Mouse (Mus musculus): ENCODE results near the gene Ptprn2. TPM values are rescaled to one million over a fixed set of nuclear protein-coding genes. Genes with fewer than 3 reads are reported as not detected.

Gene Ptprn2
- polyA plus RNA-seq, 1 experiment from 2014 or later: 12.2 TPM

DNA sequence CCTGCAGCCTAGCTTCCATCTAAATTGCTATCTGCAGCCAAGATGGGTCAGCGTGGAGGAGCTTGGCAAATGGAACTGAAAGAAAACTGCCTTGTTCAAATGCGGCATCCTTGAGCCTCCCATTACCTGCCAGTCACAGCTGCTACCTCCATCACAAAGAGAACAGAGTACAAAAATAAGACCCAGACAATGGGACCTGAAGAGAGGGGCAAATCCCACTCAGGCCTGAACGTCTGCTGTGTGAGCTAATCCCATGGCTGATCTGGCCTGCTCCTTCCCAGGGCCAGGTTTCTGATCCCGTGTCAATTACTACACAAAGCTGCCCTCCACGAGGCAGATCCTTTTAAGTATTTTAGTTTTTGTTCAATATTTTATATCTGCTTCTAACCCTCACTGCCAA lies 441.6 kb downstream of the Ptprn2 start:
- Histone ChIP-seq H3K27ac (replicated peaks) (peak overlapping the region; percentile 60), H3K9ac (replicated peaks) (0 out of 2 replicates have a peak overlapping the region, but pooled peaks have one; percentile 11), H3K27me3 (no peaks in the 10 kb centered on the region; the same call in 1 of the 2 replicates), H3K4me3 (no peak overlapping the region), H3K4me1 (peaks cover 16% of the 10 kb centered on the region), H3K4me2 (replicated peaks) (no peak overlapping the region), H3K9me3 (no peaks in the 10 kb centered on the region), H3K36me3 (no peaks in the 10 kb centered on the region)
- ATAC-seq (ENCODE audit: low FRiP score, low read depth): peak; percentile 82
- 5% methylated on average over 5 of the region's 5 CpGs for WGBS

DNA sequence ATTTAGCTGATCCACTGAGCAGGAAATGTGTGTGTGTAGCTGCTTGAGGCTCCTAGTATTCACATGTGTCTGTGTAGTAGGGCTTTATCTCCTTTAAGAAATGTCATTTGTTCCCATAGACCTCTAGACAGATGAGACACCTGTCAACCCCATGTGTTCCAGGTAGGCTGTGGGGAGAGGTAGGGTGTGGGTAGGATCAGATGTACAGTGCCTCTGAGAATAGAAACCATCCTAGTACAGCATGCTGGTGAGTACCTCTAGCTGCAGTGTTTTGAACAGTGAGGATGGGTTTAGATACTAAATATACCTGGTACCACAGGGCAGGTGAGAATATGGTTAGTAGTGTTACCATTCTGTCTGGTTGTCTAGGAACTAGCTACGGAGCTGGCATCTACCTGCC lies 442.0 kb downstream of the Ptprn2 start:
- 95% methylated on average over 1 of the region's 1 CpGs for WGBS
- Histone ChIP-seq H3K27ac (replicated peaks) (peak overlapping the region; percentile 60), H3K9ac (replicated peaks) (0 out of 2 replicates have a peak overlapping the region, but pooled peaks have one; percentile 11), H3K4me1 (peaks cover 16% of the 10 kb centered on the region), H3K9me3 (no peaks in the 10 kb centered on the region), H3K4me3 (no peak overlapping the region), H3K27me3 (no peaks in the 10 kb centered on the region; the same call in 1 of the 2 replicates), H3K36me3 (no peaks in the 10 kb centered on the region), H3K4me2 (replicated peaks) (no peak overlapping the region)
- ATAC-seq (ENCODE audit: low FRiP score, low read depth): peak; percentile 39

DNA sequence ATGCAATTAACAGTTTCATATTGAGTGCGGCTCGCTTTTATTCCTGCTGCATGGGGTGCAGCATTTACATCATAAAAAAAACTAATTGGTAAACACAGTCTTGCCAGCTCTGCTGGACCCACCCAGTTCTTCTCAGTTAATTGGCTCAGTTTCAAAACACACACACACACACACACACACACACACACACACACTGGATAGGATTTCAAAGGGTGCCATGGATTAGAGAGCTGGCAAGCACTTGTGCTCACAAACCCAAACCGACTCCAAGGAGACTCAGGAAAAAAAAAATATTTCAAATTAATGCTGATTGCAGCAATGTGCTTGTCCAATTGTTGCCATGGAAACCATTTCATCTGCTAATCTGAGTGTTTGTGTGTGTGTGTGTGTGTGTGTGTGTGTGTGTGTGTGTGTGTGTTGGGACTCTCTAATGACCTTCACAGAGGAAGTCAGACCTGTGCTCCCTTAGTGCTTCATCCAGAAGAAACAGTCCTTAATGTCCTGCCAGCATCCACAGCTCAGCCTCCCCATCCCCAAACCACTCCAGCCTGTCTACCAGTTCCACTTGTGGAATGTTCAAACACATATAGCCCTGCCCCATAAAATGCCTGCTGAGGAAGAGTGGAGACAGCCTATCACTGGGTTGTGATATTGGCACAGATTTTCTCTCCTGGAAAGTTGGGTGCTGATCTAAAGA lies 452.8 kb downstream of the Ptprn2 start:
- Histone ChIP-seq H3K9me3 (no peaks in the 10 kb centered on the region), H3K4me2 (replicated peaks) (no peak overlapping the region), H3K27me3 (no peaks in the 10 kb centered on the region), H3K9ac (replicated peaks) (no peak overlapping the region), H3K36me3 (no peaks in the 10 kb centered on the region), H3K4me3 (no peak overlapping the region), H3K27ac (replicated peaks) (peak overlapping the region; percentile 47; the same call in 1 of the 2 replicates), H3K4me1 (peaks cover 25% of the 10 kb centered on the region)
- ATAC-seq (ENCODE audit: low FRiP score, low read depth): peak; percentile 90
- 11% methylated on average over 3 of the region's 3 CpGs for WGBS

DNA sequence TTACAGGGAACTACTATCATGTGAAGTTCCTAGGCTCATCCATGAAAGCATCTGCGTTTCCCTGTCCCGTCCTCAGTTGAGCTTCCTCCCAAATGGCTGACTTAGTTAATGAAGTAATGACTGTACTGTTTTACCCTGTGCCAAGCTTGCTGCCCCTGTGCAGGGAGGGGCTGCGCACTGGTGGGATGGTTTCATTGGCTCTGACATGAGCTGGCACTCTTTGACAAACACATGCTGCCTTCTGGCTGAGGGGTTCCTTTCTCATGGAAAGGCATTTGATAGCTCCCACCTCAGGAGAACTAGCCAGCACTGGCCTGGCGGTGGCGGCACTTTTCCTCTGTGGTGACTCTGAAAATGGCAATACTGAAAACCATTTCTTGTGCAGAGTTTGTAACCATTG lies 458.4 kb downstream of the Ptprn2 start:
- H3K36me3 ChIP-seq: no peaks in the 10 kb centered on the region
- no peak overlapping the region for H3K4me2 ChIP-seq (replicated peaks)
- H3K9me3 ChIP-seq: no peaks in the 10 kb centered on the region
- ATAC-seq (ENCODE audit: low FRiP score, low read depth): no peak
- 85% methylated on average over 5 of the region's 5 CpGs for WGBS
- H3K4me3 ChIP-seq: no peak overlapping the region
- H3K4me1 ChIP-seq: peaks cover 12% of the 10 kb centered on the region
- H3K9ac ChIP-seq (replicated peaks): no peak overlapping the region
- H3K27me3 ChIP-seq: no peaks in the 10 kb centered on the region
- H3K27ac ChIP-seq (replicated peaks): no peak overlapping the region

DNA sequence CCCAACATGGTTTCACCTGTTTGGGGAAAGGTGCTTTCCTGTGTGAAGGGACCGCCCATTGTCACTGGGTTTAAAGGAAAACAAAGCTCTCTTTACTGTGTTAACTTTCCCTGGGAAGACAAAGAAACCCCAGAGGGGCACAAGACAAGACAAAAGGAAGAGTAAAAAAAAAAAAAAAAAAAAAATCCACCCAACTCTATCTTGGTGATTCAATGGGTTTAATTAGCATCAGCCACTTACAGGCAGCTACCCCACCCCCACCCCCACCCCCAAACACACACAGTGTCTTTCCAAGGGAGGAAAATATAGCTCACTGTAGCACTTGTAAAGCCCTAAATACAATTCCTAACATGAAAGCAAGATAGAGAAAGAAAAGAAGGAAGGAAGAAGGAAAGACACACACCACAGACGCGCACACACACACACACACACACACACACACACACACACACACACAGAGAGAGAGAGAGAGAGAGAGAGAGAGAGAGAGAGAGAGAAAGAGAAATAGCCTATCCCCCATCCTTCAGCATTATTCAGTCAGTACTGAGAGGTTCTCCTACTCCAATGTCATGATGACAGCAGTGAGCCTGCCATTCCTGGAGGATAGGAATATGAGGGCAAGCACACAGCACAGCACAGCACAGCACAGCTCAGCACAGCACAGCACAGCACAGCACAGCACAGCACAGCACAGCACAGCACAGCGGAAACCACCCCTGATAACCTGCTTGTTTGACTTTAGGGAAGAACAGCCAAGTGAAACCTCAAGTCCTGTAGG lies 462.8 kb downstream of the Ptprn2 start:
- H3K4me3 ChIP-seq: no peak overlapping the region
- ATAC-seq (ENCODE audit: low FRiP score, low read depth): no peak
- no peak overlapping the region for H3K27ac ChIP-seq (replicated peaks)
- 52% methylated on average over 4 of the region's 4 CpGs for WGBS
- H3K9me3 ChIP-seq: no peaks in the 10 kb centered on the region
- H3K36me3 ChIP-seq: no peaks in the 10 kb centered on the region
- H3K4me1 ChIP-seq: peaks cover 11% of the 10 kb centered on the region; the same call in 1 of the 2 replicates
- H3K27me3 ChIP-seq: no peaks in the 10 kb centered on the region
- no peak overlapping the region for H3K9ac ChIP-seq (replicated peaks)
- H3K4me2 ChIP-seq (replicated peaks): no peak overlapping the region

DNA sequence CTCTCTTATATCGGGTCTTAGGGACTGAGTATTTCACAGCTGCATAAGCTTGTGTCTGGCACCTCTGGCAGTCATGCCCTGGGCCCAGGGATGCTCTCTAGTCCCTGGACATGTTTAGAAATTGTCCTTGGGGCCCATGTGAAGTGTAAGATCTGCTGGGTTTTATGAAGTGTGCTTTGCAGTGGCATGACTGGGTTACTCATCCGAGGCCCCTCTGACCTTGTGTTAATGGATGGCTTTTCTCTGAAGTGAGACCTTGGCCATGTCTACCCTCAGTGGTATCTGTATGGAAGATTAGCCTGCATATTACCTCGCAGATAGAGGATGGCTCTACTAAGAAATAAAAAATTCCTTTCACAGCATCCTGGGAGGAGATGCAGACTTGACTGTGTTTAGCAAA lies 464.2 kb downstream of the Ptprn2 start:
- H3K9ac ChIP-seq (replicated peaks): no peak overlapping the region
- ATAC-seq (ENCODE audit: low FRiP score, low read depth): no peak
- peaks cover 11% of the 10 kb centered on the region; the same call in 1 of the 2 replicates for H3K4me1 ChIP-seq
- no peak overlapping the region for H3K4me3 ChIP-seq
- H3K9me3 ChIP-seq: no peaks in the 10 kb centered on the region
- 85% methylated on average over 3 of the region's 3 CpGs for WGBS
- no peak overlapping the region for H3K4me2 ChIP-seq (replicated peaks)
- no peaks in the 10 kb centered on the region for H3K27me3 ChIP-seq
- H3K36me3 ChIP-seq: no peaks in the 10 kb centered on the region
- H3K27ac ChIP-seq (replicated peaks): no peak overlapping the region

DNA sequence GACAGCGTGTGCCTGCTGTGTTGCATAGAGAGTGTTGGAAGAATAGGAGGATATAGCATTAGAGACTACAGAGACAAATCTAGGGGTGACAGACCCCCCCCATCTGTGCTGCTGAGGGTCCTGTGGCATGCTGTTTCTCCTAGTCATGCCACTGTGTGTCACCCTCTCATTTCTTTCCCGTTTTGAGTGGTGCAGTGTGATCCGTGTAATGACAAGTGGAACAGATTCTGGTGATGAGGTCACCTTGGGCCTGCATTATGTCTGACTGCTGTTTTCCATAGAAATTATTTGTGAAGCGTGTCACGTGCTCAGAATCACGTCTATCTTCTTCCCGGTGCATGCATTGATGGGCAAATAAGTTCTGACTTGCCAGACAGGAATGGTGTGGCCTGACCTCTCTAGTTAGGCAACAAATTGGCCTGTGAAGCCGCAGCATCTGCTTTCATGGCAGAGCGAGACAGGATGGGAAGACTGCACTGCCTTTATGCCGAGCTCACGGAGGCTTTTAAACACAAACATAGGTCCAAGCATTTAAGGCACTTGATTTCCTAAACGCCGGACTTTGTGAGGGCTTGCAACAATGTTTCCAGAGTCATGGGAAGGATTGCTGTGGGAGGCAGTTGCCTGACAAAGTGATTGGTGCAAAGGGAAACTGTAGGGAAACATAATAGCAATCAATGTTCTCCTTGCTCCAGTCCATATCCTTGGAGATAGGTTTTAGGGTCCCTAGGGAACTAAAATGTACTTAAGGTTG lies 467.1 kb downstream of the Ptprn2 start:
- no peaks in the 10 kb centered on the region for H3K9me3 ChIP-seq
- H3K27ac ChIP-seq (replicated peaks): peak overlapping the region; percentile 43; the same call in 1 of the 2 replicates
- H3K9ac ChIP-seq (replicated peaks): no peak overlapping the region
- H3K27me3 ChIP-seq: no peaks in the 10 kb centered on the region
- peaks cover 11% of the 10 kb centered on the region; the same call in 1 of the 2 replicates for H3K4me1 ChIP-seq
- no peak overlapping the region for H3K4me3 ChIP-seq
- H3K4me2 ChIP-seq (replicated peaks): no peak overlapping the region
- no peaks in the 10 kb centered on the region for H3K36me3 ChIP-seq
- WGBS: 75% methylated on average over 13 of the region's 13 CpGs
- peak; percentile 74 for ATAC-seq (ENCODE audit: low FRiP score, low read depth)

DNA sequence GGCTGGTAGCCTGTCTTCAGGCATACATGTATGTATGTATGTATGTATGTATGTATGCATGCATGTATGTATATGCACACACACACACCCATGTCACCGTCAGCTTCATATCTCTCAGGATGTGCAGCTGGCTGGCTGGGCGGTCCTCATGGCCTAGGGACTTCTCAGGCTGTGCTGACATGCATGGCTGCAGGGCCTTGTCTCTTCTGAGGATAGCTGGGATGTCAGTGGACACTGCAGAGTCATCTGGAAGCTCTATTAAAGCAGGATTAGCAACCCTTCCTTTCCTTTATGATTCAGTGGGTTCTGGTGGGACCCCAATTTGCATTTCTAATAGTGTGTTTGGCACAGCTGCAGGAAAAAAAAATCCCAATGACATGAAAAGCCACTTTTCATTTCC lies 473.6 kb downstream of the Ptprn2 start:
- Histone ChIP-seq H3K27me3 (no peaks in the 10 kb centered on the region), H3K4me3 (no peak overlapping the region), H3K4me1 (peaks cover 7% of the 10 kb centered on the region; the same call in 1 of the 2 replicates), H3K27ac (replicated peaks) (peak overlapping the region; percentile 44), H3K9me3 (no peaks in the 10 kb centered on the region), H3K9ac (replicated peaks) (no peak overlapping the region), H3K36me3 (no peaks in the 10 kb centered on the region), H3K4me2 (replicated peaks) (no peak overlapping the region)
- peak; percentile 74 for ATAC-seq (ENCODE audit: low FRiP score, low read depth)
- 46% methylated on average over 2 of the region's 2 CpGs for WGBS

DNA sequence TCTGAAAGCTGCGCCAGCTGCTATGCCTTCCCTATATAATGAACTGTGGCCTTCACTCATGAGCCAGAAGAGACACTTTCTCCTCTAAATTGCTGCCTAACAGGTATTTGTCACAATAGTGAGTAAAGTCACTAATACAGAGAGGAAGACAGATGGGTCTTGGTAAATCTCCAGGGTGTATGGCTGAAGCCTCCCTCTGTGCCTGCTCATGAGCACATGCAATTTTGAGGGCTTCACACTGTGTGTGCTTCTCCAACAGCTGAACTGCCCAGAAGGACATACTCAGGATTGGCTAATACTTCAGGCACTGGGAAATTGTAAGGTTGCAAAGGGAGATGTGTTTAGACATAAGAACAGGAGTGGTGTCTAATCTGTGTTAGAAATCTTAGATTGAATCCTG lies 478.4 kb downstream of the Ptprn2 start:
- Histone ChIP-seq H3K27ac (replicated peaks) (no peak overlapping the region), H3K4me1 (peaks cover 13% of the 10 kb centered on the region; the same call in 1 of the 2 replicates), H3K9me3 (no peaks in the 10 kb centered on the region), H3K4me3 (no peak overlapping the region), H3K9ac (replicated peaks) (no peak overlapping the region), H3K4me2 (replicated peaks) (no peak overlapping the region), H3K27me3 (no peaks in the 10 kb centered on the region), H3K36me3 (no peaks in the 10 kb centered on the region)
- no peak for ATAC-seq (ENCODE audit: low FRiP score, low read depth)
- 97% methylated on average over 1 of the region's 1 CpGs for WGBS

DNA sequence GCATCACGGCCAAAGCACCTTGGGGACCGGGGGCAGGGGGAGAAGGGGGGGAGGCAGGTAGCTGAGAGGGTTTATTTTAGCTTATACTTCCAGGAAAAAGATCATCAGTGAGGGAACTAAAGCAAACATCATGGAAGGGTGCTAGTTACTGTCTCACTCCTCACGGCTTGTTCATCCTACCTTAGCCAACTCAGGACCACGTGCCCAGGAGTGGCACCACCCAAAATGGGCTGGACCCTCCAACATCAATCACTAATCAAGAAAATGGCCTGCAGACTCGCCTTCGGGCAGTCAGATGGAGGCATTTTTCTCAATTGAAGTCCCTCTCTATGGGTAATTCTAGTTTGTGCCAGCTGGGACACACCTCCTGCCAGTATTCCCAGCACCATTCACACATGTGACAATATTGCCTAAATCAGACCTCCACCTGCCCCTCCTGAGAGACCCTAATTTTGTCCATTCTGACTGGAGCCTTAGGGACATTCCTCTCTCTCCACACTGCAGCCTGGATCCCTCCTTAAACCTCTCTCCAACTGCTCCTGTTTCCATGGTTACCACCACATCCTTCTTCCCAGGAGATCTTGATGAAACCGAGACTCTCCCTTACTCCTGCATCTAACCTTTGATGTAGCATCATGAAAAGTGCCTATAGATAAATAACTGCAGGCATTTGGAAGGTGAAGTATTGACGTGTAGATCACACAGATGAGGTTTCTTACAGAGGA lies 482.9 kb downstream of the Ptprn2 start:
- H3K4me2 ChIP-seq (replicated peaks): no peak overlapping the region
- H3K4me1 ChIP-seq: peaks cover 15% of the 10 kb centered on the region
- 0 out of 2 replicates have a peak overlapping the region, but pooled peaks have one; percentile 11 for H3K27ac ChIP-seq (replicated peaks)
- no peaks in the 10 kb centered on the region for H3K27me3 ChIP-seq
- ATAC-seq (ENCODE audit: low FRiP score, low read depth): peak; percentile 76
- 59% methylated on average over 8 of the region's 8 CpGs for WGBS
- H3K36me3 ChIP-seq: no peaks in the 10 kb centered on the region
- H3K9me3 ChIP-seq: no peaks in the 10 kb centered on the region
- H3K4me3 ChIP-seq: no peak overlapping the region
- H3K9ac ChIP-seq (replicated peaks): no peak overlapping the region

DNA sequence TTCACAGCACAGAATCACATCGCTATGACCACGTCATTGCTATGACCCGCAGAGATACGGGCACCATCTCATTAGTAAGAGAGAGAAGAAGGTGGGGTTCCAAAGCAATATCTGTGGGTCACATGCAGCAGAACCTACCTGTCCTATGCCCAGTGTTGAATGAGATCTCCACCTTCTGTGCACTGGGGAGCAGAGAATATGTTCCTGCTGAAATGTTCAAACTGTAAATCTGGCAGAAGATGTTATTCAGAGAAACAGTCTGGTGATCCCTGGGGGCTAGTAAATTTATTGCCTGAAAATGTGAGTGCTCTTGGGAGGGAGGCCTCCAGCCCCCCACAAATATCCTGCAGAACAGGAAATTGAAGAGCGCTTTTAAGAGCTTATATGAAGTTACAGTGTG lies 490.0 kb downstream of the Ptprn2 start:
- Histone ChIP-seq H3K4me2 (replicated peaks) (no peak overlapping the region), H3K4me3 (no peak overlapping the region), H3K9me3 (no peaks in the 10 kb centered on the region), H3K36me3 (no peaks in the 10 kb centered on the region), H3K9ac (replicated peaks) (no peak overlapping the region), H3K4me1 (no peaks in the 10 kb centered on the region; the same call in 1 of the 2 replicates), H3K27ac (replicated peaks) (no peak overlapping the region), H3K27me3 (no peaks in the 10 kb centered on the region)
- no peak for ATAC-seq (ENCODE audit: low FRiP score, low read depth)
- 87% methylated on average over 5 of the region's 5 CpGs for WGBS

All from midbrain, embryonic 12.5 days (tissue).